8 mouse cellular contexts compared by ENCODE assay signal in the genomic region with DNA sequence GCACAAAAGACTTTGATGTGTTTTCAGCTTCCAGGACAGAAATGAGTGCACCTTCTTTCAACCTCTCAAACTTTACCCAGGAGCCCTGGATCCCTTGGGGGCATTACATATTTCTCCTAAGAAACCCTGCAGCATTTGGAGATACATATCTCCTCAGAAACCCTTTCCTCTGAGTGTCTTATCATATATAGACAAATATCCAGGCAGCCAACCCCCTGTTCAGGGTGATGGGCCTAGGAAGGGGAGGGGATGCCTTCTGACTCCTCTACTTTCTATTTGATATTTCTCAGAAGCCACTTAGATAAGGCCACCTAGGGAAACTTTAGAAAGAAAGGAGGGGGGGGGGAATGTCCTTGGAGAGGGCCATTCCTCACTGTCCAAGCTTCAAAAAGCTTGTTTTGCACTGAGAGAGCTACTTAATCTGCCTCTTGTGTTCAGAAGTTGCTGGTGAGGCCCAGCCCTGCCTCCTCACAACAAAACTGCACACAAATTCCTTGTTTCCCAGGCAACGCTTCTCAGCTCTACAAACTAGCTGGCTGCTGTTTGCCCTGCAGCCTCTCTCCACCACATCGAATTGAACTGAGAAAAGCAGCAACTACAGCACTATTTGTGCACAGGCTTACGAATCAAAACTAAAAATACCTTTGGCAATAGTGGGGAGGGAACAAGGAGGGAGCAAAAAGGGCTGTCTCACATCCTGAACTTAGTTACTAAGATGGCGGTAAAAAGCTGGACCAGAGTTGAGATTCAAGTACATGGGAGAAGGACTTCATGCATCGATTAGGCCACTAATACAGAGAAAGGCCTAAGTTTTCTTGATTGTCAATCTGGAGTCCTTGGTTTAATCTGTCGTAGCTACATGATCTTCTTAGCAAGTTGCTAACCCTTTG. TPM values are rescaled to one million over a fixed set of nuclear protein-coding genes. Genes with fewer than 3 reads are reported as not detected.
DNase-seq lines count a peak whose midpoint lies in the region; ATAC-seq lines count a peak whose summit lies in the region.

No protein-coding gene starts in this region.

- no peaks in the 10 kb centered on the region for H3K27me3 ChIP-seq in stomach, embryonic 14.5 days (ENCODE audit: control insufficient read depth, insufficient read depth, low read length)

- DNase-seq in NIH3T3 (ENCODE audit: low read depth) (peak; percentile 43), liver (no peak)
- peak; percentile 31 to 65 for DNase-seq in adrenal gland, postnatal 36 days
- peak; percentile 48 to 72 for DNase-seq in frontal cortex, postnatal 14 days (ENCODE audit: low spot score in 2 of 2)
- DNase-seq in layer of hippocampus, postnatal 14 days (ENCODE audit: low spot score in 2 of 2) = peak; percentile 52 to 86
- peak; percentile 75 for DNase-seq in mesoderm, embryonic 11.5 days (ENCODE audit: low read depth, low spot score)

- peak; percentile 79 for ATAC-seq in stomach, embryonic 14.5 days (ENCODE audit: insufficient number of reproducible peaks, insufficient read depth, low FRiP score, low read depth)
- no peak for ATAC-seq in inflammation-experienced regulatory T-cells, adult 6 months

- no peak overlapping the region for H3K4me2 ChIP-seq in stomach, embryonic 14.5 days (replicated peaks; ENCODE audit: low read depth, low read length)

- H3K4me1 ChIP-seq in stomach, embryonic 14.5 days (ENCODE audit: control insufficient read depth, insufficient read depth, low read length) = peaks cover 10% of the 10 kb centered on the region; the same call in 1 of the 2 replicates

- H3K27ac ChIP-seq in stomach, embryonic 14.5 days (ENCODE audit: low read length) = peak overlapping the region; percentile 61; the same call in 1 of the 2 replicates

- no peak overlapping the region for H3K4me3 ChIP-seq in stomach, embryonic 14.5 days (ENCODE audit: low read depth, low read length)

- 47% methylated on average over 6 of the region's 6 CpGs for WGBS in stomach, embryonic 14.5 days

- H3K9me3 ChIP-seq in stomach, embryonic 14.5 days (ENCODE audit: control insufficient read depth, low read depth, low read length) = no peaks in the 10 kb centered on the region

- no peak overlapping the region for H3K9ac ChIP-seq in stomach, embryonic 14.5 days (replicated peaks; ENCODE audit: low read depth, low read length)

- H3K36me3 ChIP-seq in stomach, embryonic 14.5 days (ENCODE audit: control insufficient read depth, insufficient read depth, low read length) = no peaks in the 10 kb centered on the region

RNA-seq across cellular contexts. Expression of a gene that starts 7.6 kb away (rescaled TPM):
- under 1 TPM in 1 of 2 experiments, not detected in 1; 0.20 TPM for total RNA-seq in adrenal gland, postnatal 36 days (2021)
- 10 to 100 TPM; 77.2 to 81.9 TPM for total RNA-seq in layer of hippocampus, postnatal 14 days (2021)
- polyA plus RNA-seq in stomach, embryonic 14.5 days (2014; fragmentation: Nextera tagmentation; extraction: Ambion mirVana) = not detected in 2 replicates
- not detected for polyA plus RNA-seq in inflammation-experienced regulatory T-cells, adult 6 months (2017; shearing (Covaris generic))

RNA-seq across cellular contexts. Expression of a gene that starts 11.3 kb away (rescaled TPM):
- total RNA-seq in adrenal gland, postnatal 36 days (2021) = 1 to 10 TPM; 2.1 TPM
- 1 to 10 TPM; 2.2 to 2.7 TPM for total RNA-seq in layer of hippocampus, postnatal 14 days (2021)
- polyA plus RNA-seq in stomach, embryonic 14.5 days (2014; fragmentation: Nextera tagmentation; extraction: Ambion mirVana) = 8.6 and 9.9 TPM in 2 replicates
- 1 to 10 TPM; 7.0 to 9.2 (median 8.5) TPM for polyA plus RNA-seq in inflammation-experienced regulatory T-cells, adult 6 months (2017; shearing (Covaris generic))

RNA-seq across cellular contexts. Expression of a gene that starts 42.1 kb away (rescaled TPM):
- 10 to 100 TPM; 21.7 to 33.5 TPM for total RNA-seq in adrenal gland, postnatal 36 days (2021)
- 1 to 10 TPM; 7.6 to 9.9 TPM for total RNA-seq in layer of hippocampus, postnatal 14 days (2021)
- 8.9 and 12.0 TPM in 2 replicates for polyA plus RNA-seq in stomach, embryonic 14.5 days (2014; fragmentation: Nextera tagmentation; extraction: Ambion mirVana)
- not detected for polyA plus RNA-seq in inflammation-experienced regulatory T-cells, adult 6 months (2017; shearing (Covaris generic))

Comparison
In these comparisons a context has a peak if more than half of its experiments do, and no peak if none do; other contexts are left out.
1. RNA of a gene that starts 7.6 kb away (total RNA-seq): 77.2 to 81.9 TPM in layer of hippocampus, postnatal 14 days; 0.20 TPM in adrenal gland, postnatal 36 days; every median in the first group is over 10 times any median in the second.